Mouse (Mus musculus): Measurements from ENCODE around the gene Rpgrip1l. TPM values are rescaled to one million over a fixed set of nuclear protein-coding genes. Genes with fewer than 3 reads are reported as not detected.

Gene Rpgrip1l
- polyA plus RNA-seq (2016; fragmentation: Nextera tagmentation; extraction: Ambion mirVana), result 11.8 and 13.1 TPM in 2 replicates

DNA sequence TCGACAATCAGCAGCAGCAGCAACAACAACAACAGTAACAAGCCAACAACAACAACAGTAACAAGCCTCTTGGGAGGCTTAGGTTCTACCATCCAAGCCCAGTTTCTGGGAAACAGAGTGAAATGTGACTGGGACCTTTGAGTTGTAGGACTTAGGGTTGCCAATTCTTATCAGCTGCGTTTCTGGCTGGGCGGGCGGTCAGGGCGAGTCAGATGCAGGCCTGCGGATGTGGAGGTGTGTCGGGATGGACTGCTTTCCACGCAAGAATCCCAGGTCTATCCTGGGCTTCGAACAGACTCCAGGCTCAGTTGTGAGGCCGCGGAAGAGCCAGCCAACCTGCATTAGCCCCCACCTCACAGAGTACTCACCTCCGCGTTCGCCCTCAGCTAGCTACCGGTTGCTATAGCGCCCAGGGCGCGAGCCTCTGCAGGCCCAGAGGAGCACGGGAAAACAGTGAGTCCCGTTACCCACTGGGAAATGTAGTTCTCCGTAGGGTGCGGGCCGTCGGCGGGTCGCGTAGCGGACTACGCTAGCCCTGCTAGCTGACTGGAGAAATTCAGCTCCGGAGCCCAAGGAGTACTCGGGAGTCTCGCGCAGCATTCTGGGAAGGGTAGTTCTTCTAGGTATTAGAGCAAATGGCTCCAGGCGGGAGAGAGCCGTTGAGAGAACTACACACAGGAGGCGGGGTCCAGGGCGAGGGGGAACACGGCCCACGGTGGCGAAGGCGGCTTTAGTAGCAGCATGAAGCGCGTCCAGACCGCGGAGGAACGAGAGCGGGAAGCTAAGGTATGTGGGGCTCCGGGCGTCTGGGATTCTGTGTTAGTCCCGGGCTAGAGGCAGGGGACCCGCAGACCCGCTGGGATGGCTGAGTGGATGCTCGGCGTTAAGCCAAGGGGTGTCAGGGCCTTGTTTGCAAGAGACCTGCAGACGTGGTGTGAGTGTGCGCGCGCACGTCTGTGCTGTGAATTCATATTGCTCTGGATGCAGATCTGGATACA lies at the start of gene Rpgrip1l, which contains the start of gene Fto:
Gene Rpgrip1l (minus strand): TSS at position 428 of the 998 bp plus-strand sequence.
Gene Fto (plus strand): TSS at position 691 of the 998 bp plus-strand sequence.
- DNase-seq (ENCODE audit: low spot score), result peak; percentile 95
- Histone ChIP-seq H3K4me3 (peak within 1 kb of the TSS; percentile 66), H3K27me3 (ENCODE audit: low read depth, poor library complexity, severe bottlenecking) (no peaks in the 10 kb centered on the region), H3K27ac (peak within 1 kb of the TSS; percentile 94), H3K36me3 (0 out of 2 replicates have a peak, but pooled peaks cover 8% of the 10 kb centered on the region), H3K9me3 (replicated peaks) (no peaks in the 10 kb centered on the region), H3K4me1 (peaks cover 19% of the 10 kb centered on the region)
- 1% methylated on average over 59 of the region's 59 CpGs for WGBS

DNA sequence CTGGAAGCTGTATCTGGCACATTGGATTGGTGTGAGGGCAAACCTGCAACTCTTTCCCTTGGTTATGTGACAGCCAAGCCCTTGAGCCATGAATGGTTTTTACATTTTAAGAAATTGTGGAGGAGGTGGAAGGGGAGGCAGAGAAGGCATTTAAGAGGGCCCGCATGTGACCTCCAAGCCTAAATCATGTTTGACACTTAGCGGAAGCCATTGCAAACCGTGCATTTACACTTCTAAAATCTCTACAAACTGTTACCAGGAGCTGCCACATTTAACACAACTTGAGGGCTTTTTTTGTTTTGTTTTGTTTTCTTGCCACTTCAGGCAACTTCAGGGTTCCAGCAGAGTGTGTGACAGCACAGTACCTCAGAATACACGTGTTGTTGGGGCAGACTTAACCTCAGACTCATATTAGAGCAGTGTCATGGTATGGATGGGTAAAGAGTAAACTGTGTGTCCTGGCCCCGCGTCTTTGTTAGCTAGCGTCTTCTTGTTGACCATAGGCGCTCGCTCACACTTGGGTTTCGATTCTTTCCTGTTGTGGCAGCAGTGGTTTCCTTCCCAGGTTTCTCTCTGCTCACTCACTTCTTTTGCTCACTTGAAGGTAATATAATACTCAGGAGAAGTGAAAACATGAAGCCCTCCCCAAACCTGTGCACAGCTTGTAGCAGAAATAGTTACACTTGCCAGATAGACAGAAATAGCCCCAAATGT lies 47.7 kb upstream of the Rpgrip1l start:
- peaks cover 23% of the 10 kb centered on the region for H3K4me1 ChIP-seq
- DNase-seq (ENCODE audit: low spot score), result no peak
- 83% methylated on average over 10 of the region's 10 CpGs for whole genome bisulfite sequencing

DNA sequence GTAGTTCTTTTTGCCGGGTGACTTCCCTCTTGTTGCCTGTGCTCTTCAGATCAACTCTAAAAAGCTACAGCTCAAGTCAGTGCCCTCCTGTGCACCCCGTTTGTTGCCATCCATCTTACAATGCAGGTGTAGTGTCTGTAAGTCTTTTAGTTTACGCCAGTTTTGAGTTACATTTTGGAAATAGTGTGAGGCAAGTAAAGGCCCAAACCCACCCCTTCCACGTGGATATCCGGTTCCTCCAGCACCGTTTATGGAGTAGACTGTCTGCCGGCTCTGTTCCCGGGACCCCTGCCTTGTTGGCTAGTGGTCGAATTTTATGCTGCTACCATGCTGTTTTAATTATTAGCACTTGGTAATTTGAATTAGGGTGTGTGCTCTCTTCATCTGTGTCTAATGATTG lies 46.4 kb upstream of the Rpgrip1l start:
- H3K9me3 ChIP-seq (replicated peaks), result no peaks in the 10 kb centered on the region
- 49% methylated on average over 9 of the region's 9 CpGs for WGBS
- H3K4me1 ChIP-seq, result peaks cover 33% of the 10 kb centered on the region
- H3K36me3 ChIP-seq, result no peaks in the 10 kb centered on the region
- H3K4me3 ChIP-seq, result no peak overlapping the region
- no peak overlapping the region for H3K27ac ChIP-seq
- H3K27me3 ChIP-seq (ENCODE audit: low read depth, poor library complexity, severe bottlenecking), result no peaks in the 10 kb centered on the region
- DNase-seq (ENCODE audit: low spot score), result no peak

More for the DNA sequence above, 47.7 kb upstream of the Rpgrip1l start:
- no peaks in the 10 kb centered on the region for H3K9me3 ChIP-seq (replicated peaks)
- no peaks in the 10 kb centered on the region for H3K27me3 ChIP-seq (ENCODE audit: low read depth, poor library complexity, severe bottlenecking)
- no peak overlapping the region for H3K4me3 ChIP-seq
- H3K27ac ChIP-seq, result no peak overlapping the region
- H3K36me3 ChIP-seq, result no peaks in the 10 kb centered on the region

DNA sequence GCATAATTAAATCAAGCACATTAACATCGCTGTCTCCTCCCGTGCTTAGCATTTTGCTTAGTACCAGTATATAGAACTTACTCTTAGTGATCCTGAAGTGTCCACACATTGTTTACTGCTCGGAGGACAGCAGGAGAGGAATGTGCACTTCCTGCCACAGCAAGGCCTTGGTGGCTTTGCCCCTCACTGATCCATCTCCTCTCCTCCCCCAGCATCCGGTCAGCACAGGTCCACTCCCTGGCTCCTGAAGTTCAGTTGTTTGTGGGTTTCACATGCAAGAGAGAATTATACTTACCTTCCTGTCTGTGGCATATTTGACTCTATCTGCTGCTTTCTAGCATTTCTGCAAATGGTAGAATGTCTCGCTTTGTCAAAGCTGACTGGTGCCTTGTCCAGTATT lies 45.0 kb upstream of the Rpgrip1l start:
- no peak for DNase-seq (ENCODE audit: low spot score)
- peaks cover 34% of the 10 kb centered on the region for H3K4me1 ChIP-seq
- H3K27me3 ChIP-seq (ENCODE audit: low read depth, poor library complexity, severe bottlenecking), result no peaks in the 10 kb centered on the region
- WGBS, result 78% methylated on average over 5 of the region's 5 CpGs
- H3K27ac ChIP-seq, result no peak overlapping the region
- no peaks in the 10 kb centered on the region for H3K36me3 ChIP-seq
- H3K4me3 ChIP-seq, result no peak overlapping the region
- H3K9me3 ChIP-seq (replicated peaks), result no peaks in the 10 kb centered on the region

DNA sequence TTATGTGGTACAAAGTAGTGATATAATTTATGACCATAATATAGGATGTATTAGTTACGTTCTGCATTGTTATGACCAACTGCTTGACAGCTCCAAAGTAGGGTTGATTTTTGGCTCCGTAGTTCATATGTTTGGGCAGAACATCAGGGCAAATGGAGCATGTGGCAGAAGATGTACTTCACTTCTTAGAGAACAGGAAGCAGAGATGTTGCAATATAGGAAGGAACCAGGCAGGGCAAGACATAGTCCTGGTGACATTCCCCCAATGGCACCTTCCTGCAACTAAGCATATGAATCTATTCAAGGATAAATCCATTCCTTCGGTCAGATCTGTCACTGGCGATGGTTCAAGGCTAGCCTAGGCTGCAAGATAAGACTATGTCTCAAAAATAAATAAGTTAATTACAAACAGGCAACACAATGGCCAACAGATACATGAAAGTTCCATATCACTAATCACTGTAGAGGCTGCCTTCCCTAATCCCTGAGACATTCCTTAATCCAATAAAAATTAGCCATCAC lies 44.5 kb upstream of the Rpgrip1l start:
- no peak overlapping the region for H3K27ac ChIP-seq
- peaks cover 34% of the 10 kb centered on the region for H3K4me1 ChIP-seq
- WGBS, result 92% methylated on average over 4 of the region's 4 CpGs
- H3K9me3 ChIP-seq (replicated peaks), result no peaks in the 10 kb centered on the region
- no peak overlapping the region for H3K4me3 ChIP-seq
- no peaks in the 10 kb centered on the region for H3K36me3 ChIP-seq
- no peaks in the 10 kb centered on the region for H3K27me3 ChIP-seq (ENCODE audit: low read depth, poor library complexity, severe bottlenecking)
- DNase-seq (ENCODE audit: low spot score), result no peak

DNA sequence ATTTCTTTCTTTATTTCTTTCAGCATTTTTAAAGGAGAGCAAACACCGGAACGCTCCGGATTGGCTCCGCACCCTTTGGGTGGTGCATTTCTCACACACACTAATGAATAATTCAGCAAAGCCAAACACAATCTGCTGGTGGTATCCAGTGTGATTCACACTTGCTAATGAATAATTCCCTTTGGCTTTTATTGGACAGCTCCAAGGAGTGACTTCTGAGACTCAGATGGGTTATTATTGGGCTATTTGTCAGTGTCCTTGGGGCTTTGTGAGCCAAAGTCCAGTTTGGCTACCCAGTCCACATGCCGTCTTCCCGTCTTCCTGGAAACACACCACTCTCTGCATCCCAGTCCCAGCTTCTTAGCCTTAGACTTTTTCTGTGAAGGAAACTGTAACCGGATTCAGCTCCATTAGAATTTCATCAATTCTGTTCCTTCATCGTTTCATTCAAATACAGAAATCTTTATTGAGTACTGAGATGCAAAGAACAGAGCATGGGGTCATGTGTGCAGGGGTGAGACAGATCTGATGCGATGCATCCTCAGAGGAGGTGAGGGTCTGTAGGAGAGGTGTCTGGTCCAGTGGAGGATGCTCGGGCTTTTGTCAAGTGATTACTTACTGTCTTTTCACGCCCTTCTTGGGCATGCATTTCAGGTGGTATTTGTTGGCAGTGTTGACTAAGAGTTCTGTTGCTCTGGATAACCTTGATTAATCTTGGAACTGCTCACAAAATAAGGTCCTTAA lies 43.1 kb upstream of the Rpgrip1l start:
- Histone ChIP-seq H3K4me3 (no peak overlapping the region), H3K36me3 (no peaks in the 10 kb centered on the region), H3K4me1 (peaks cover 34% of the 10 kb centered on the region), H3K27ac (no peak overlapping the region), H3K9me3 (replicated peaks) (no peaks in the 10 kb centered on the region), H3K27me3 (ENCODE audit: low read depth, poor library complexity, severe bottlenecking) (no peaks in the 10 kb centered on the region)
- 83% methylated on average over 11 of the region's 11 CpGs for WGBS
- no peak for DNase-seq (ENCODE audit: low spot score)

DNA sequence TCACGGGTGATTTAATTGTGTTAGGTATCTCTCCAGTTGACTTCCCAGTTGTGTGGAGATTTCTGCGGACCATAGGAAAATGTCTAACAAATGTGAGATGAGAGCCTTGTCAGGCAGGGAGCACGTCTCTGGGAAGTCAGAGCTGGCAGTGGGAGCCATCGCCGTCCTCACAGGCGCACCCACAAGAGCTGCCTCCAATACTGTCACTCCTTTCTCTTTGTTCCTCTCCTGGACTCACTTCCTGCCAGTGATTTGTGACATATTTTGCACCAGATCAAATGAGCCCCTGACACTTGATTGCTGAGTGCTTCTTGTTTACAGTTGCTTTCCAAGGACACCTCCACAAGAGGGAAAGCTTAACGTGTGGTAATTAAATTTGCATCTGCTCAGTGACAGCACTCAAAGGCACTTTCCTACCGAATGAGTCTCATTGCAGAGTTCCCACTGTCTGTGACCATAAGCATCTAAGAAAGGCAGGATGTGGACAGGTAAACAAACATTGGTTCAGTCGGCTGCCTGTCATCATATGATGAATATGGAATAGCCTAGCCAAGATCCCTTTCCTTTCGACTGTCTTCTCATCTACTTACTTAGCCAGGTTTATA lies 42.3 kb upstream of the Rpgrip1l start:
- 34% methylated on average over 10 of the region's 10 CpGs for WGBS
- peaks cover 32% of the 10 kb centered on the region for H3K4me1 ChIP-seq
- H3K27me3 ChIP-seq (ENCODE audit: low read depth, poor library complexity, severe bottlenecking), result no peaks in the 10 kb centered on the region
- H3K4me3 ChIP-seq, result no peak overlapping the region
- no peak for DNase-seq (ENCODE audit: low spot score)
- peaks cover 2% of the 10 kb centered on the region; the same call in 1 of the 2 replicates for H3K36me3 ChIP-seq
- no peak overlapping the region for H3K27ac ChIP-seq
- no peaks in the 10 kb centered on the region for H3K9me3 ChIP-seq (replicated peaks)

DNA sequence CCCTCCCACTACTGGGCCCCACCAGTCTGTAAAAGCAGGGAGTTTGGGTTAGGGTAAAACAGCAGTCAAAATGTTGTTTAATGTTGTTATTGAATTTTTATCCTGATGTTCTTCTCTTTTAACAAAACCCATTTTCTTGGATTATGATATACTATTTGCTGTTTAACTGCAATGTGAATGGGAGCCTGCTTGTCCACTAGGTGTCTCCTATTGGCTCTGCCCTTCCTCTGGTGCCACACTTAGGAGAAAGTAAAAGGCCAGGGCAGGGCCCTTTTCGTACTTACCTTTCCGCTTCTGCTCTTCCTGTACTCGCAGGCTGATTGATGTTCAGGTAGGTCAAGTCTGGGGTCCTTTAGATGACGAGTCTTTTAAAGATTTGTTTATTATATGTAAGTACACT lies 40.8 kb upstream of the Rpgrip1l start:
- H3K4me3 ChIP-seq, result no peak overlapping the region
- no peak overlapping the region for H3K27ac ChIP-seq
- 90% methylated on average over 4 of the region's 4 CpGs for WGBS
- H3K9me3 ChIP-seq (replicated peaks), result no peaks in the 10 kb centered on the region
- H3K27me3 ChIP-seq (ENCODE audit: low read depth, poor library complexity, severe bottlenecking), result no peaks in the 10 kb centered on the region
- DNase-seq (ENCODE audit: low spot score), result no peak
- H3K36me3 ChIP-seq, result peaks cover 11% of the 10 kb centered on the region; the same call in 1 of the 2 replicates
- H3K4me1 ChIP-seq, result peaks cover 25% of the 10 kb centered on the region

DNA sequence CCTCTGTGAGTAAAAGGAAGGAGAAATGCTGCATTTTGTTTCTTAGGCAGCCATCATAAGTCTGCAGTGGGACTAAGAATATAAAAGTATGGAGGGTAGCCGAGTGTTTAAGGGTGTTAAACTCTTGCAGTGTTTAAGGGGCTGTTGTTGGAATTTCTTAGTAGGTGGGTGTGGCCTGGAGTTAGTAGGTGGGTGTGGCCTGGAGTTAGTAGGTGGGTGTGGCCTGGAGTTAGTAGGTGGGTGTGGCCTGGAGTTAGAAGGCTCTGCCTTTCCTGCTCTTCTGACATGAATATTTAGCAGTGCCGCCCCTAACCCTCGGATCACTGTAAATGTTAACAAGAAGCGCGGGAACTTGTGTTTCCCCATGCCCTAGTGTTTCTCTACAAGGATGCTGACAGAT lies 40.0 kb upstream of the Rpgrip1l start:
- Histone ChIP-seq H3K4me3 (no peak overlapping the region), H3K27me3 (ENCODE audit: low read depth, poor library complexity, severe bottlenecking) (no peaks in the 10 kb centered on the region), H3K4me1 (peaks cover 20% of the 10 kb centered on the region), H3K27ac (no peak overlapping the region), H3K36me3 (peaks cover 11% of the 10 kb centered on the region; the same call in 1 of the 2 replicates), H3K9me3 (replicated peaks) (no peaks in the 10 kb centered on the region)
- 84% methylated on average over 5 of the region's 5 CpGs for WGBS
- DNase-seq (ENCODE audit: low spot score), result no peak

DNA sequence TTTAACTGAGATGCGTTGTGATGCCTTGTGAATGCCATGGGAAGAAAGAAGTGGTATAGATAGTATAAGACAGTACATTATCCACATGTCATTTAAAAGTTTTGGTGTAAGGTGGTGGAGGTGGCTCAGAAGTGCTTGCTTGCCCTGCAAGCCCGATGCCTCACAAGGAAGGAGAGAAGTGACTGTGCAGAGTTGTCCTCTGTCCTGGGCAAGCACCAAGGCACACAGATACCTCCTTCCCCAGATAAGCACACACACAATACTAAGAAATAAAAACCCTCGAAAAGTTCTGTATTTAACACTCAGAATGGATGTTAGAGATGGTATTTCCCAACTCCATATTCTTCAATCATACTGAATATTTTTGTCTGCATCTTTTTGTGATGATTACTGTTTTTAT lies 39.5 kb upstream of the Rpgrip1l start:
- WGBS, result 90% methylated on average over 3 of the region's 3 CpGs
- H3K27ac ChIP-seq, result no peak overlapping the region
- H3K9me3 ChIP-seq (replicated peaks), result no peaks in the 10 kb centered on the region
- H3K4me3 ChIP-seq, result no peak overlapping the region
- peaks cover 20% of the 10 kb centered on the region for H3K4me1 ChIP-seq
- no peaks in the 10 kb centered on the region for H3K27me3 ChIP-seq (ENCODE audit: low read depth, poor library complexity, severe bottlenecking)
- peaks cover 11% of the 10 kb centered on the region; the same call in 1 of the 2 replicates for H3K36me3 ChIP-seq
- no peak for DNase-seq (ENCODE audit: low spot score)

DNA sequence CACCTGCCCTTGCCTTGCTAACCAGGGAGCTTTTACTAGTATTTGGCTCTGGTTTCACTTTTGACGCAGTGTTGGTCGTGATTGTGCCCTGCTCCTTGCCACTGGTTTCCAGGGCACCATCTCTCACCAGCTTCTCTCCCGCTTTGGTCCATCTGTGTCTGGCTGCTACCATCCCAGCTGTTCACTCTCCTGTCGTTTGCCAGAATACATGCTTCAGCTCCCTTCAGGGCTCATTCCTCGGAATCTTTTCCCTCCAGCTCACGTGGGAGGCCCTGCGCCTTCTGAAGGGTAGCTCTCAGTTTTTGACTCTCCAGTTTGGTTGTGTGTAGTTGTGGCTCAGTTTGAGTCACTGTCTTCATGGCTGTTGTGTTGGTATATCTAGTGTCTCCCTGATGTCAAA lies 37.6 kb upstream of the Rpgrip1l start:
- WGBS, result 76% methylated on average over 7 of the region's 7 CpGs
- H3K9me3 ChIP-seq (replicated peaks), result no peaks in the 10 kb centered on the region
- peaks cover 20% of the 10 kb centered on the region for H3K4me1 ChIP-seq

DNA sequence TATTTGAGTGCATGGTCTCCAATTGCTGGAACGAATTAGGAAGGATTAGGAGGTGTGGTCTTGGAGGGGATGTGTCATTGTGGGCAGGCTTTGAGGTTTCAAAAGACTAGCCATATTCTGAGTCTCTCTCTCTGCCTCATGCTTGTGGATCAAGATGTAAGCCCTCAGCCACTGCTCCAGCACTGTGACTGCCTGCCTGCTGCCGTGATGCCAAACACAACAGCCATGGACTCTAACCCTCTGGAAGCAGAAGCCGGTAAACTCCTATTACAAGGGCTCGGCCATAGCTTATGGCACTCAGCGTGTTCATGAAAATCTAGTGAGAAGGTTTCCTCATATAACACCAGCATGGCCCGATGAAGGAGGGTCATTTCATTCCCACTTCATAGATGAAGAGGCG lies 36.8 kb upstream of the Rpgrip1l start:
- no peak overlapping the region for H3K4me3 ChIP-seq
- 93% methylated on average over 7 of the region's 7 CpGs for WGBS
- H3K4me1 ChIP-seq, result peaks cover 22% of the 10 kb centered on the region
- H3K36me3 ChIP-seq, result peaks cover 11% of the 10 kb centered on the region; the same call in 1 of the 2 replicates
- DNase-seq (ENCODE audit: low spot score), result no peak
- no peaks in the 10 kb centered on the region for H3K9me3 ChIP-seq (replicated peaks)
- H3K27ac ChIP-seq, result no peak overlapping the region
- no peaks in the 10 kb centered on the region for H3K27me3 ChIP-seq (ENCODE audit: low read depth, poor library complexity, severe bottlenecking)

More for the DNA sequence above, 37.6 kb upstream of the Rpgrip1l start:
- H3K36me3 ChIP-seq, result peaks cover 11% of the 10 kb centered on the region; the same call in 1 of the 2 replicates
- H3K4me3 ChIP-seq, result no peak overlapping the region
- DNase-seq (ENCODE audit: low spot score), result no peak
- 0 out of 2 replicates have a peak overlapping the region, but pooled peaks have one; percentile 42 for H3K27ac ChIP-seq
- H3K27me3 ChIP-seq (ENCODE audit: low read depth, poor library complexity, severe bottlenecking), result no peaks in the 10 kb centered on the region
